Mouse (Mus musculus) limb, embryonic 15.5 days (tissue): Measurements from ENCODE around the gene Axdnd1. TPM values are rescaled to one million over a fixed set of nuclear protein-coding genes. Genes with fewer than 3 reads are reported as not detected.
"Not testable (repeated sequence)": the region's sequence is repeated elsewhere in the genome, so short reads cannot be mapped to it uniquely, and the experiment has no call there.

ENCODE experiments used
- ATAC-seq: fragments of 200-750 bp; cut with Nextera tagmentation; 2 replicates; pipeline ENCODE4 v1.8.0; 2017; ENCODE audit warnings: low read depth, moderate TSS enrichment; ENCODE audit not compliant: insufficient number of reproducible peaks, low FRiP score, low TSS enrichment
- H3K27ac ChIP-seq: fragments of 300-500 bp; sonication (generic); 2 replicates; pipeline ENCODE4 v1.5.1; 2015; ENCODE audit warnings: moderate library complexity, mild to moderate bottlenecking, inconsistent platforms
- H3K27me3 ChIP-seq: fragments of 300-500 bp; sonication (generic); 2 replicates; pipeline ENCODE4 v1.6.1; 2015; ENCODE audit warnings: inconsistent platforms
- H3K36me3 ChIP-seq: fragments of 300-500 bp; sonication (generic); 2 replicates; pipeline ENCODE4 v1.6.1; 2015; ENCODE audit warnings: inconsistent platforms
- H3K4me1 ChIP-seq: fragments of 300-500 bp; sonication (generic); 2 replicates; pipeline ENCODE4 v1.6.1; 2015; ENCODE audit warnings: inconsistent platforms
- H3K4me2 ChIP-seq: fragments of 300-500 bp; sonication (generic); 2 replicates; pipeline ENCODE4 v1.6.1; 2015; ENCODE audit warnings: mild to moderate bottlenecking, inconsistent platforms
- H3K4me3 ChIP-seq: fragments of 300-500 bp; sonication (generic); 2 replicates; pipeline ENCODE4 v1.5.1; 2015; ENCODE audit warnings: mild to moderate bottlenecking, inconsistent platforms
- H3K9ac ChIP-seq: fragments of 300-500 bp; sonication (generic); 2 replicates; pipeline ENCODE4 v1.6.1; 2015; ENCODE audit warnings: inconsistent platforms
- H3K9me3 ChIP-seq: fragments of 300-500 bp; sonication (generic); 2 replicates; pipeline ENCODE4 v1.6.1; 2016; ENCODE audit warnings: inconsistent platforms
- WGBS: fragments of 180-500 bp; shearing (Covaris S2); methylation state at CpG from one replicate; pipeline ENCODE4 v1.1.7; 2015; 5-methylcytosine and 5-hydroxymethylcytosine counted together
- polyA plus RNA-seq: library from polyadenylated mRNA; unstranded; fragments of >200 nt; fragmentation: Nextera tagmentation; extraction: Ambion mirVana; gene quantifications from 2 replicates; pipeline ENCODE4 v1.2.1, GENCODE M21; 2015

Gene Axdnd1
- polyA plus RNA-seq, 1 experiment from 2014 or later = 0.13 TPM

GRCm38 (mm10) chr1:156432498-156432897 lies 11.5 kb upstream of the Axdnd1 start:
- 68% methylated on average over 10 of the region's 10 CpGs for WGBS
- Histone ChIP-seq H3K4me1 (no peaks in the 10 kb centered on the region), H3K27ac (no peak overlapping the region), H3K9me3 (no peaks in the 10 kb centered on the region), H3K4me2 (no peak overlapping the region), H3K9ac (no peak overlapping the region), H3K4me3 (no peak overlapping the region), H3K36me3 (peaks cover 58% of the 10 kb centered on the region), H3K27me3 (no peaks in the 10 kb centered on the region)
- ATAC-seq = no peak

- Histone ChIP-seq H3K9me3 (no peaks in the 10 kb centered on the region), H3K4me3 (no peak overlapping the region), H3K9ac (no peak overlapping the region), H3K4me1 (no peaks in the 10 kb centered on the region), H3K36me3 (peaks cover 25% of the 10 kb centered on the region), H3K27me3 (no peaks in the 10 kb centered on the region), H3K4me2 (no peak overlapping the region), H3K27ac (no peak overlapping the region)
- no peak for ATAC-seq
- 94% methylated on average over 6 of the region's 6 CpGs for WGBS
Measured at GRCm38 (mm10) chr1:156428434-156428833, 7.5 kb upstream of the Axdnd1 start.

GRCm38 (mm10) chr1:156425746-156426145 lies 4.8 kb upstream of the Axdnd1 start:
- no peaks in the 10 kb centered on the region for H3K4me1 ChIP-seq
- no peaks in the 10 kb centered on the region for H3K27me3 ChIP-seq
- H3K9me3 ChIP-seq = no peaks in the 10 kb centered on the region
- ATAC-seq = no peak
- H3K36me3 ChIP-seq = peaks cover 8% of the 10 kb centered on the region
- no peak overlapping the region for H3K27ac ChIP-seq
- H3K4me2 ChIP-seq = no peak overlapping the region
- 93% methylated on average over 4 of the region's 4 CpGs for WGBS
- no peak overlapping the region for H3K4me3 ChIP-seq
- no peak overlapping the region for H3K9ac ChIP-seq

GRCm38 (mm10) chr1:156424054-156424453 lies 3.1 kb upstream of the Axdnd1 start:
- peaks cover 6% of the 10 kb centered on the region; the same call in 1 of the 2 replicates for H3K36me3 ChIP-seq
- no peaks in the 10 kb centered on the region for H3K27me3 ChIP-seq
- H3K27ac ChIP-seq = no peak overlapping the region
- no peak overlapping the region for H3K4me3 ChIP-seq
- H3K9ac ChIP-seq = no peak overlapping the region
- H3K9me3 ChIP-seq = no peaks in the 10 kb centered on the region
- ATAC-seq = no peak
- WGBS = 84% methylated on average over 3 of the region's 3 CpGs
- no peak overlapping the region for H3K4me2 ChIP-seq
- no peaks in the 10 kb centered on the region for H3K4me1 ChIP-seq

GRCm38 (mm10) chr1:156423493-156423892 lies 2.5 kb upstream of the Axdnd1 start:
- H3K4me2 ChIP-seq = no peak overlapping the region
- no peaks in the 10 kb centered on the region for H3K4me1 ChIP-seq
- no peak for ATAC-seq
- H3K27me3 ChIP-seq = no peaks in the 10 kb centered on the region
- no peaks in the 10 kb centered on the region for H3K9me3 ChIP-seq
- no peak overlapping the region for H3K4me3 ChIP-seq
- H3K36me3 ChIP-seq = peaks cover 1% of the 10 kb centered on the region; the same call in 1 of the 2 replicates
- no peak overlapping the region for H3K27ac ChIP-seq
- 86% methylated on average over 6 of the region's 6 CpGs for WGBS
- H3K9ac ChIP-seq = no peak overlapping the region

GRCm38 (mm10) chr1:156422856-156423255 lies 1.9 kb upstream of the Axdnd1 start:
- H3K9ac ChIP-seq = no peak overlapping the region
- H3K4me3 ChIP-seq = no peak overlapping the region
- H3K4me1 ChIP-seq = no peaks in the 10 kb centered on the region
- no peak overlapping the region for H3K27ac ChIP-seq
- no peak for ATAC-seq
- H3K36me3 ChIP-seq = no peaks in the 10 kb centered on the region
- H3K4me2 ChIP-seq = no peak overlapping the region
- no peaks in the 10 kb centered on the region for H3K27me3 ChIP-seq
- H3K9me3 ChIP-seq = no peaks in the 10 kb centered on the region
- 64% methylated on average over 6 of the region's 6 CpGs for WGBS

GRCm38 (mm10) chr1:156418170-156418569 lies 2.8 kb downstream of the Axdnd1 start:
- no peaks in the 10 kb centered on the region for H3K9me3 ChIP-seq
- WGBS = 57% methylated on average over 4 of the region's 4 CpGs

GRCm38 (mm10) chr1:156408521-156408920 lies 12.4 kb downstream of the Axdnd1 start:
- Histone ChIP-seq H3K27ac (no peak overlapping the region), H3K9me3 (no peaks in the 10 kb centered on the region), H3K4me2 (no peak overlapping the region), H3K9ac (no peak overlapping the region), H3K27me3 (no peaks in the 10 kb centered on the region), H3K4me3 (no peak overlapping the region), H3K4me1 (no peaks in the 10 kb centered on the region), H3K36me3 (no peaks in the 10 kb centered on the region)
- ATAC-seq = no peak
- WGBS = 56% methylated on average over 4 of the region's 4 CpGs

More at GRCm38 (mm10) chr1:156418170-156418569, 2.8 kb downstream of the Axdnd1 start:
- H3K4me3 ChIP-seq = no peak overlapping the region
- H3K27ac ChIP-seq = no peak overlapping the region
- no peaks in the 10 kb centered on the region for H3K27me3 ChIP-seq
- no peak overlapping the region for H3K4me2 ChIP-seq
- no peak for ATAC-seq
- no peak overlapping the region for H3K9ac ChIP-seq
- no peaks in the 10 kb centered on the region for H3K36me3 ChIP-seq
- no peaks in the 10 kb centered on the region for H3K4me1 ChIP-seq

- H3K27me3 ChIP-seq = no peaks in the 10 kb centered on the region
- H3K4me3 ChIP-seq = no peak overlapping the region
- H3K36me3 ChIP-seq = no peaks in the 10 kb centered on the region
- no peaks in the 10 kb centered on the region for H3K4me1 ChIP-seq
- H3K4me2 ChIP-seq = no peak overlapping the region
- ATAC-seq = no peak
- H3K9me3 ChIP-seq = no peaks in the 10 kb centered on the region
- 44% methylated on average over 3 of the region's 3 CpGs for WGBS
- H3K27ac ChIP-seq = no peak overlapping the region
- no peak overlapping the region for H3K9ac ChIP-seq
Measured at GRCm38 (mm10) chr1:156408004-156408403, 13.0 kb downstream of the Axdnd1 start.

GRCm38 (mm10) chr1:156403251-156403650 lies 17.7 kb downstream of the Axdnd1 start:
- no peak for ATAC-seq
- Histone ChIP-seq H3K27me3 (no peaks in the 10 kb centered on the region), H3K9me3 (no peaks in the 10 kb centered on the region), H3K4me2 (no peak overlapping the region), H3K27ac (no peak overlapping the region), H3K36me3 (no peaks in the 10 kb centered on the region), H3K9ac (no peak overlapping the region), H3K4me3 (no peak overlapping the region), H3K4me1 (no peaks in the 10 kb centered on the region)
- WGBS = 45% methylated on average over 10 of the region's 10 CpGs

GRCm38 (mm10) chr1:156402491-156402890 lies 18.5 kb downstream of the Axdnd1 start:
- 62% methylated on average over 2 of the region's 2 CpGs for WGBS

GRCm38 (mm10) chr1:156400159-156400558 lies 20.8 kb downstream of the Axdnd1 start:
- H3K9ac ChIP-seq, H3K4me2 ChIP-seq, H3K36me3 ChIP-seq, H3K4me1 ChIP-seq, H3K4me3 ChIP-seq, H3K27ac ChIP-seq, H3K27me3 ChIP-seq, ATAC-seq, H3K9me3 ChIP-seq: not testable (repeated sequence)
- WGBS = 62% methylated on average over 3 of the region's 3 CpGs

More at GRCm38 (mm10) chr1:156402491-156402890, 18.5 kb downstream of the Axdnd1 start:
- Histone ChIP-seq H3K4me3 (no peak overlapping the region), H3K4me1 (no peaks in the 10 kb centered on the region), H3K36me3 (no peaks in the 10 kb centered on the region), H3K27ac (no peak overlapping the region), H3K9me3 (no peaks in the 10 kb centered on the region), H3K4me2 (no peak overlapping the region), H3K27me3 (no peaks in the 10 kb centered on the region), H3K9ac (no peak overlapping the region)
- no peak for ATAC-seq

- H3K36me3 ChIP-seq = no peaks in the 10 kb centered on the region
Measured at GRCm38 (mm10) chr1:156393148-156393547, 27.8 kb downstream of the Axdnd1 start.

More at GRCm38 (mm10) chr1:156393148-156393547, 27.8 kb downstream of the Axdnd1 start:
- no peak overlapping the region for H3K9ac ChIP-seq
- H3K9me3 ChIP-seq = no peaks in the 10 kb centered on the region
- H3K4me3 ChIP-seq = no peak overlapping the region
- ATAC-seq = no peak
- no peaks in the 10 kb centered on the region for H3K27me3 ChIP-seq
- 91% methylated on average over 4 of the region's 4 CpGs for WGBS
- no peaks in the 10 kb centered on the region for H3K4me1 ChIP-seq
- no peak overlapping the region for H3K4me2 ChIP-seq
- no peak overlapping the region for H3K27ac ChIP-seq
